Mouse (Mus musculus): ENCODE measurements around the gene Cldn22.

- TF ChIP-seq CTCF (IDR thresholded peaks at IDR 0.05; ENCODE audit: borderline replicate concordance, insufficient read depth, low read length) (no peak), POLR2A (IDR thresholded peaks at IDR 0.05; ENCODE audit: low read depth, low read length) (no peak)
Measured at GRCm38 (mm10) chr8:47847161-47847560, 22.9 kb downstream of the Cldn22 start.
